Mouse (Mus musculus) ES-Bruce4 (cell line): Measurements from ENCODE around the gene En1. TPM values are rescaled to one million over a fixed set of nuclear protein-coding genes. Genes with fewer than 3 reads are reported as not detected.

Experiments
- H3K27ac ChIP-seq: 2 replicates; pipeline ENCODE4 v1.5.1; 2012; ENCODE audit warnings: low read length, inconsistent platforms; ENCODE audit not compliant: insufficient read depth
- H3K27me3 ChIP-seq: 2 replicates; pipeline ENCODE4 v1.6.1; 2012; ENCODE audit warnings: mild to moderate bottlenecking, low read length, inconsistent platforms; ENCODE audit not compliant: control insufficient read depth, poor library complexity, insufficient read depth, severe bottlenecking
- H3K36me3 ChIP-seq: 2 replicates; pipeline ENCODE4 v1.6.1; 2012; ENCODE audit warnings: inconsistent platforms, mild to moderate bottlenecking, low read length, moderate library complexity; ENCODE audit not compliant: control insufficient read depth, poor library complexity, insufficient read depth, severe bottlenecking
- H3K4me1 ChIP-seq: one replicate; pipeline ENCODE4 v1.8.1; 2011; ENCODE audit warnings: low read length; ENCODE audit not compliant: control insufficient read depth, insufficient read depth
- H3K4me3 ChIP-seq: 2 replicates; pipeline ENCODE4 v1.5.1; 2011; ENCODE audit warnings: low read depth, mild to moderate bottlenecking, low read length
- H3K9ac ChIP-seq: 2 replicates; pipeline ENCODE4 v1.6.1; 2012; ENCODE audit warnings: low read depth, mild to moderate bottlenecking, inconsistent platforms; ENCODE audit not compliant: poor library complexity, severe bottlenecking
- H3K9me3 ChIP-seq: replicated peaks from 2 replicates; pipeline ENCODE4 v1.6.1; 2012; ENCODE audit warnings: mild to moderate bottlenecking, low read length, inconsistent platforms; ENCODE audit not compliant: control insufficient read depth, poor library complexity, insufficient read depth, severe bottlenecking
- CTCF ChIP-seq: IDR thresholded peaks from one replicate; pipeline ENCODE4 v1.8.1; 2011; ENCODE audit warnings: low read depth, low read length
- EP300 ChIP-seq: IDR thresholded peaks from 2 replicates; pipeline ENCODE4 v1.6.1; 2011; ENCODE audit warnings: low read depth, low read length; ENCODE audit not compliant: insufficient read depth
- POLR2A ChIP-seq: IDR thresholded peaks from one replicate; pipeline ENCODE4 v1.8.1; 2011; ENCODE audit warnings: low read length; ENCODE audit not compliant: insufficient read depth
- polyA plus RNA-seq: library from polyadenylated mRNA; stranded (reverse); fragments of >200 nt; gene quantifications from 2 replicates; pipeline ENCODE4 v1.2.4, GENCODE M21; 2011; ENCODE audit warnings: low read depth; ENCODE audit not compliant: missing spikeins, insufficient read depth, insufficient read length

The En1 gene
- polyA plus RNA-seq, 1 experiment, result 0.61 TPM

DNA sequence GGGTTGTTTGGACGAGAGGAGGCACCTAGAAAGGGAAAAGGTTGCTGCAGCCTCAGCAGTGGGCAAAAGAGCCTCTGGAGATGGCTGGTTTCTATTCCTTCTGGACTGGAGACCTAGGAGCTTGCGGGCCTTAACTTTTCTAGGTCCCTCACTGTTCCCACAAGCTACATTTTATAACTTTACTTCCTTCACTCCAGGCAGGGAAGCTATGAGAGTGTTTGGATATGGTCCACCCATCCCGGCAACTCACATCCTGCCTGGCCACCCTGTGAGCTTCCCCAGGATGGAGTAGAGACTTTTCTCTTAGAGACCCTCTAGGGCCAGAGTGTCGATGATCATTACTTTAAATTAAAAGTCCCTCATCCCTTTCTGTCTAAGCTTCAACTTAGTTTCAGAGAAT lies 13.3 kb downstream of the En1 start:
- no peak overlapping the region for H3K9ac ChIP-seq
- H3K4me3 ChIP-seq, result no peak overlapping the region
- H3K4me1 ChIP-seq, result no peaks in the 10 kb centered on the region
- H3K27me3 ChIP-seq, result peaks cover 9% of the 10 kb centered on the region
- TF ChIP-seq EP300, result no peak
- TF ChIP-seq CTCF, result no peak
- no peak for TF ChIP-seq POLR2A
- H3K36me3 ChIP-seq, result no peaks in the 10 kb centered on the region
- H3K9me3 ChIP-seq, result no peaks in the 10 kb centered on the region
- H3K27ac ChIP-seq, result no peak overlapping the region

DNA sequence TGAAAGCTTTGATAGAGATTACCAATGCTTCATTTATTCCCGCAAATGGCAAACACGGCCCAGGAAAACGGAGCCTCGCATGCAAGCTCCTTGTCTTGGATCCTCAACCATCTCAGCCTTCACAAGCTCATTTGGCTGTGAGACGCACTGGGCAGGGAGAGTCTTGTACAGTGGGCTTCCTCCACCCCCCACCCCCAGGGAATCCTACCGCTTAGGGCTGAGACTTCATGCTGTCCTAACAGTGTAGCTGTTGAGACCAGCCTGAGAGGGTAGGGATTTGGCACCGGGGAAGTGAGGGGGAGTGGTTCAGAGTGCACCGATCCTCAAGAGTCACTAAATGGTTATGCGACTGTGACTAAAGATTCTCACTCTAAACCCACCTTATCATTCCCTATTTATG lies 13.7 kb downstream of the En1 start:
- H3K9me3 ChIP-seq, result no peaks in the 10 kb centered on the region
- H3K27ac ChIP-seq, result no peak overlapping the region
- peaks cover 9% of the 10 kb centered on the region for H3K27me3 ChIP-seq
- H3K36me3 ChIP-seq, result no peaks in the 10 kb centered on the region
- no peak for TF ChIP-seq CTCF
- no peak for TF ChIP-seq POLR2A
- TF ChIP-seq EP300, result no peak
- no peaks in the 10 kb centered on the region for H3K4me1 ChIP-seq
- H3K9ac ChIP-seq, result no peak overlapping the region
- no peak overlapping the region for H3K4me3 ChIP-seq

DNA sequence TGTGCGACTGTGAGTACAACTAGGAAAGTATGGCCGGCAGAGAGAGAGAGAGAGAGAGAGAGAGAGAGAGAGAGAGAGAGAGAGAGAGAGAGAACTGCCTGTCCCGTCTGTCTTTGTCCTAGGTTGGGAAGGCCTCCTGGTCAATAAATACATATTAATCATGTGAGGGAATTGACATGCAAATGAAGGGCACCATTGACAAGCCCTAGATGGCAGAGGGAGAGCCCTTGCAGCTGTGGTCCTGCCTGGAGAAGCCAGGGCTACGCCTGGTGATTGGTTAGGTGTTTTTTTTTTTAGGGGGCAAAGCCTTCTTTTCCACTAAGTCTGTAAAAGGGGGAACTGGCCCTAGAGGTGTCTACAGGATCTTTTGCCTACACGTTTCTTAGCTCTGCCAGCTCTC lies 19.2 kb downstream of the En1 start:
- no peak overlapping the region for H3K4me3 ChIP-seq
- H3K9ac ChIP-seq, result no peak overlapping the region
- no peaks in the 10 kb centered on the region for H3K9me3 ChIP-seq
- H3K27ac ChIP-seq, result no peak overlapping the region
- no peaks in the 10 kb centered on the region for H3K36me3 ChIP-seq
- no peaks in the 10 kb centered on the region for H3K27me3 ChIP-seq
- TF ChIP-seq EP300 (no peak), POLR2A (no peak), CTCF (no peak)
- no peaks in the 10 kb centered on the region for H3K4me1 ChIP-seq

DNA sequence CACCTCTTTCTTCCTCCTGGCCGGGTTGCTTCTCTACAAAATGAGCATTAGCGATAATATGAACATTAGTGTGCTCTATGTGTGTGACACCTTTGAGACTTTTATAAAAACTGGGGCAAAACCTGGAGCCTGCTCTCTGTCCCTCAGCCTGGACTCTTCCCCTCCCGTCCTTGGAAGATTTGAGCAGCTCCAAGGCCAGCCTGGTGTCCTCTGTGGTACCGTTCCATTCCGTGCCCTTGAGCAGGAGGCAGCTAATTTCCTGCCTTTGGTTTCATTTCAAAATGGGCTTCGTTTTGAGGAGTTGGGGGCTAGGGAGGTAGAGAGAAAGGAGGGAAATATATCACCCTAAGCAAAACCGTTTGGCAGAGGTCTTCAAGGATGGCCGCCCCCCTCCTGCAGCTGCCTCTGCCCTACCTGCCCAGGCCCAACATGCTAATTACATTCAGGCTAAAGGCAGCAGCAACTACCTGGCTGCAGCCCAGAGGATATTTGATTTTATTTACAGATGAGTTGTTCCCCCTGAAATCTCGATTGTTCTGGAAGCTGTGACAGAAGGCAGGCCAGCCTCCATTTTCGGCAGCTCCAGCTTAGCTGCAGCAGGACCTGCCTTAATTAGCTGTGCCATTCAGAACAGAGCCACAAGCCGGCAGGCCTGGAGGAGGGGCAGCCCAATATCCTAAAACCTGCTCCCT lies 24.9 kb downstream of the En1 start:
- Histone ChIP-seq H3K9me3 (no peaks in the 10 kb centered on the region), H3K4me3 (no peak overlapping the region)

DNA sequence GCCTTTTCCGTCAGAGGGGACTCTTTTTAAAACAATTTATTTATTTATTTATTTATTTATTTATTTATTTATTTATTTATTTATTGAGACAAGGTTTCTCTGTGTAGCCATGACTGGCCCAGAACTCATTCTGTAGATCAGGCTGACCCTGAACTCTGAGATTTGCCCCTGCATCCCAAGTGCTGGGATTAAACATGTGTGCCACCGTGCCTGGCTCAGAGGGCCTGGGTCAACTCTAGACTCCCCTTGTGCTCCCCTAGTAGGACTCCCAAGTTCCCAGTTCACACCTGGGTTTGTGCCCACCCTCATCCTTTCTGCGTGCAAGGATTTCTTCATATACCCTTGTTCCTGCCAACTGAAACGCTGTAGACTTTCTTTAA lies 25.4 kb downstream of the En1 start:
- Histone ChIP-seq H3K27ac (no peak overlapping the region), H3K4me3 (no peak overlapping the region), H3K4me1 (no peaks in the 10 kb centered on the region), H3K9ac (no peak overlapping the region), H3K36me3 (no peaks in the 10 kb centered on the region), H3K27me3 (no peaks in the 10 kb centered on the region), H3K9me3 (no peaks in the 10 kb centered on the region)
- TF ChIP-seq EP300 (no peak), CTCF (no peak), POLR2A (no peak)

More for the DNA sequence above, 24.9 kb downstream of the En1 start:
- Histone ChIP-seq H3K9ac (no peak overlapping the region), H3K36me3 (no peaks in the 10 kb centered on the region), H3K4me1 (no peaks in the 10 kb centered on the region), H3K27me3 (no peaks in the 10 kb centered on the region), H3K27ac (no peak overlapping the region)
- TF ChIP-seq CTCF, result no peak
- TF ChIP-seq EP300, result no peak

DNA sequence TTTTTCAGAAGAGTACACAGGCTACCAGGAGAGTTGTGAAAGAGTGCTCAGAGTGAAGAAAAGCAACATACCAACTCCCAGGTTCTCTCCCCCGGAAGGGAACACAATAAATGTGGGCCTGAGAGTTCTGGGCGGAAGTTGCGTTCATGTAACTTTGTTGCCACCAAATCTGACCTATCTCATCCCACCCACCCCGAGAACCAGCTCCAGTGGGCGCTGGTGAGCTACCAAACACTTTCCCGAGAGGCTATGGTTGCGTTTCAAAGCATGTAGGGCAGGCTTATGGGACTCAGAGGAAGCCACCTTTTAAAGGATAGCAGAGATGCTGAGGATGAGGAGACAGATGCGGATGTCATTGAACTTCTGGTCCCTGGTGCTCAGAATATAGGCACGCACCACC lies 26.6 kb downstream of the En1 start:
- Histone ChIP-seq H3K27ac (no peak overlapping the region), H3K9ac (no peak overlapping the region), H3K36me3 (no peaks in the 10 kb centered on the region), H3K4me3 (no peak overlapping the region), H3K27me3 (no peaks in the 10 kb centered on the region), H3K9me3 (no peaks in the 10 kb centered on the region), H3K4me1 (no peaks in the 10 kb centered on the region)
- TF ChIP-seq CTCF (no peak), EP300 (no peak), POLR2A (no peak)
